Mouse (Mus musculus) embryonic fibroblast, embryonic 13.5 days (primary cell): Measurements from ENCODE around the gene Tspan3.

Experiments
- CTCF ChIP-seq: IDR thresholded peaks from 2 replicates; pipeline ENCODE4 v1.5.1; 2011; ENCODE audit warnings: mild to moderate bottlenecking, control low read depth, low read length, moderate library complexity, borderline replicate concordance; ENCODE audit not compliant: insufficient read depth
- POLR2A ChIP-seq: IDR thresholded peaks from 2 replicates; pipeline ENCODE4 v1.6.1; 2011; ENCODE audit warnings: low read depth, mild to moderate bottlenecking, control low read depth, low read length, moderate library complexity

- TF ChIP-seq CTCF = no peak
- no peak for TF ChIP-seq POLR2A
Measured at GRCm38 (mm10) chr9:56108174-56108573, 57.1 kb downstream of the Tspan3 start.
